Mouse (Mus musculus) G1E (cell line): ENCODE data around the gene 5730522E02Rik.

Source experiments
- CTCF ChIP-seq: IDR thresholded peaks from 2 replicates; pipeline ENCODE4 v1.5.1; 2012; ENCODE audit warnings: low read depth, low read length, inconsistent platforms, mixed read lengths
- POLR2AphosphoS5 ChIP-seq: IDR thresholded peaks from 2 replicates; pipeline ENCODE4 v1.6.1; 2012; ENCODE audit warnings: low read depth, low read length, inconsistent platforms; ENCODE audit not compliant: insufficient replicate concordance

- TF ChIP-seq CTCF (no peak), POLR2AphosphoS5 (no peak)
Measured at GRCm38 (mm10) chr11:26209811-26210581, 567 bp downstream of the 5730522E02Rik start.
